Mouse (Mus musculus) left cerebral cortex, adult 18-20 months (tissue): ENCODE measurements around the gene Zfp646. TPM values are rescaled to one million over a fixed set of nuclear protein-coding genes. Genes with fewer than 3 reads are reported as not detected.
A peak's percentile ranks its signal among the peaks of the same experiment; 100 is the strongest.
"Not testable (repeated sequence)": the region's sequence is repeated elsewhere in the genome, so short reads cannot be mapped to it uniquely, and the experiment has no call there.

ENCODE experiments used
- DNase-seq, 2 experiments: peaks; one replicate each; pipeline ENCODE4 v3.0.0; 2021 to 2022; ENCODE audit warnings: low spot score in 2 of 2, mixed read lengths in 1 of 2
- long read RNA-seq, 2 experiments: library from polyadenylated mRNA; stranded (forward); transcript quantifications; one replicate each; pipeline ENCODE4 v2.0.0; 2021
- total RNA-seq, 2 experiments: library from RNA; stranded (reverse); gene quantifications; 2 replicates each; pipeline ENCODE4 v1.2.3; 2021

Gene Zfp646
- 10 to 100 TPM; 31.0 TPM for total RNA-seq
- long read RNA-seq, experiment 1, partial matches to known transcripts, result 5 of 5 reads
- long read RNA-seq, experiment 1, other reads (novel, unspliced or antisense), result 0 of 5 reads
- long read RNA-seq, experiment 2, full-length matches to known transcripts, result 3 of 5 reads
- long read RNA-seq, experiment 2, partial matches to known transcripts, result 1 of 5 reads
- long read RNA-seq, experiment 2, other reads (novel, unspliced or antisense), result 1 of 5 reads

DNA sequence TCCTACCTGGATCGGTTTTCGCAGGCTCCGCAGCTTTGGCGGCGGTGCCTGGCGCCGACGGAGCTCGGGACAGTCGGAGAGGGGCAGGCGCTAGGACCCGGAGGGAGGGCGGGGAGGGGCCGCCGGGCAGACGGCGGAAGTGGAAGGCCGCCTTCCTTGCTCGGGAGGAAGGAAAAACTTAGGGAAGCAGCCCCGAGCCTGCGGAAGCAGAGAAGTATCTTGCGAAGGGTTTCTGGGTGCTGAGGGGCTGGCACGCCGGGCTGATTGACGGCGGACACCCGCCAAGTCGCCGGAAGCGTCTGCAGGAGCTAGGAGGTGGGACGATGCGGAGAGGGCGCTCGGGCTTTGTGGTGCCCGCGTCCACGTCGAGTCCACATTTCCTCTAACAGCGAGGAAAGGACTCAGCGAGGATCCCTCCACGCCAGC, at the start of gene Zfp646:
Gene Zfp646 (plus strand): TSS at position 181 of the 426 bp plus-strand sequence.
- peak; percentile 65 to 73 for DNase-seq

GRCm38 (mm10) chr7:127835550-127835949, 40.5 kb upstream of the Zfp646 start:
- DNase-seq, result no peak

GRCm38 (mm10) chr7:127837473-127837872, 38.5 kb upstream of the Zfp646 start:
- no peak for DNase-seq

DNA sequence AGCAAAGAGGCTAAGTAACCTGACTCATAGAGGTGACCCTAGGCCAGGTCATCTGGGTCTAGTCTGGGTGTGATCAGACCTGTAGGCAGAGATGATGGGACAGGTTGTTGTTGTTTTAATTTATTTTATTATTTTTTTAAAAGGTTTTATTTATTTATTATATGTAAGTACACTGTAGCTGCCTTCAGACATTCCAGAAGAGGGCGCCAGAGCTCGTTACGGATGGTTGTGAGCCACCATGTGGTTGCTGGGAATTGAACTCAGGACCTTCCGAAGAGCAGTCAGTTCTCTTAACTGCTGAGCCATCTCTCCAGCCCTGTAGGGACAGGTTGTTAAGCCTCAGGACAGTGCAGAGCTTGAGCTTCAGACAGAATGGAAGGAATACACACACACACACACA, 38.1 kb upstream of the Zfp646 start:
- DNase-seq, result not testable (repeated sequence)

- not testable (repeated sequence) for DNase-seq
Observed at GRCm38 (mm10) chr7:127840031-127840430, 36.0 kb upstream of the Zfp646 start.

DNA sequence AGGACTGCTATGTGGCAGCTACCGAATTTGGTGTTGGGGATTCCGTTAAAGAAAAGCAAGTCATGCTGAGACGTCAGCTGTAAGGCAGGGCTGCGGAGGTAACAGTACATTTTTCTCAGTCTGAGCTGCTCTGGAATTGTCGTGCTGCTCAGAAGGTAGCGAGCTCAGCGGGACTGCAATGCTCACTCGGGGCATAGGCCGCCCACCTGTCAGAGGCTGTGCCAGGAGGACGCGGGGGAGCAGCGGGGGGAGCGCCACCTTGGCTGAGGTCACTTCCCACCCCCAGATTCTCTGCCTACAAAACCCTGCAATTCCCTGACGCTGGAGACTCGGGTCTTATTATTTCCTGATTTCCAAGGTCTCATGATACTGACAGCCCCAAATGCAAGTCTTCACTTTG, 35.1 kb upstream of the Zfp646 start:
- peak; percentile 69 to 79 for DNase-seq

DNA sequence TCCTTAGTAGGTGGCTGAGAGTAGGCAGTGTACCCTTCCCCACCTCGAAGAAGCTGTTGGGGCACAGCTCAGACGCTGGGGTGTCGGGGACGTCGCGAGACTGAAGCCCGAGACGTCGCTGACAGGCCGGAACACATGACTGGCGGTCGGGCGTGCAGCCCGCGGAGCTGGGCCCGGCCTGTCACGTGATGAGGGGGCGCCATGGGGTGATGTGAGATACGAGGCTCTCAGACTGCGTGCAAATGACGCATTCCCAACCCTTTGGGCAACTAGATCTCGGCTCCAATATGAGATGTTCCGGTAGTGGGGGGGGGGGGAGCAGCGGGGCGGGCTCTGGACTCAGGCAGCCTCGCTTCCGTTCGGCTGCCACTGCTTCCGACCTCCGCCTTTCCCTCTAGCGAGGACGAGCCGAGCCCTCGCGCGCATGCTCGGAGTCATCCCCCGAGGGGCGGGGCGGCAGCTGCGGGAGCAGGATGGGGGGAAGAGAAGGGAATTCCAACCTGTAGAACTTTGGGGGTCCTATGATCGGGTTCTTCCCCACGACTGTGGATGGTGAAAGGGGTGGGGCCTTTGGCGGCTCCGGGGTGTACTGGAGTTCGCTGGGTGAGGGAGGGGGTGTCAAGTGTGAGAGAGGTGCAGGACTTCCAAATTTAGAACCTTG, 34.6 kb upstream of the Zfp646 start:
- peak; percentile 96 to 97 for DNase-seq

DNA sequence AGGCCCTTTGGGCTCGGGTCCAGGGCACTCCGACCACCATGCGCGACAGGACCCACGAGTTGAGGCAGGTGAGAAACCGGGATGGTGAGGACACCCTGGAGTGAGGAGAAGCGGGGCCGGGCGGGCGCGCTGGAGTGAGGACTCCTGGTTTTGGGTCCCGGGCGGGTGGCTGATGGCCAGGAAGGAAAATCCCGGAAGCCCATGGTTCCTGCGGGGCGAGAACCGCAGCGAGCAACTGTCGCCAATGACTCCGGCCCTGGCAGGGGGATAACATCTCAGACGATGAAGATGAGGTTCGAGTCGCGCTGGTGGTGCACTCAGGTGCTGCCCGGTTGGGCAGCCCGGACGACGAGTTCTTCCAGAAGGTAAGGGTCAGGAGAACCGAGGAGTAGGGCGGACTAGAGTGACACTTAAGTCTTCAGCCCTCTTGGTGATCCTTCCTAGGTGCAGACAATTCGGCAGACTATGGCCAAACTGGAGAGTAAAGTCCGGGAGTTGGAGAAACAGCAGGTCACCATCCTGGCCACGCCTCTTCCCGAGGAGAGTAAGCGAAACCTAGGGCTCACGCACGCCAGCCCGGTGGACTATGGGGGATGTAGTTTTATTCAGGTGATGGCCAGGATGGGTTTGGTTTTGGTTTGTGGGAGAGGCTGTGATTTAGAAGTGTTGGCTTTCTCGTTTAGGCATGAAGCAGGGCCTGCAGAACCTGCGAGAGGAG, 33.9 kb upstream of the Zfp646 start:
- DNase-seq, result peak; percentile 76 to 85

- DNase-seq, result no peak
Observed at GRCm38 (mm10) chr7:127849973-127850875, 25.8 kb upstream of the Zfp646 start.

- DNase-seq, result no peak
Observed at GRCm38 (mm10) chr7:127850906-127851305, 25.1 kb upstream of the Zfp646 start.

GRCm38 (mm10) chr7:127858258-127858657, 17.8 kb upstream of the Zfp646 start:
- DNase-seq, result no peak

DNA sequence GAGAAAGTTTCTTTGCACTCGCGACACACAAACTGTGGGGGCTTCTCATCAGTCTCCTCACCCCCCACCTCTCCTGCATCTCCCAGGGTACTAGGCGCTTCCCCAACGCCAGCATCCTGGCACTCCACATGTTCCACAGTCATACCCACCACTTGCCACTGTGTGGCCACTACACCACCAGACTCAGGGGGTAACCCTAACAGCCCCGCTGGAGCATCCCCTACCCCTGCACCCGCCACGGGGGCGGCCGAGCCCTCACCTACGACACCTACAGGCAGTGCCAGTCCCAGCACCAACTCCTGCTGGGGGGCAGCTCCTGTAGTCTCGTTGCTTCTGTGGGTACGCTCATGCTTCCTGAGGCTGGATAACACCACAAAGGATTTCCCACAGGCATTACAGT, 9.6 kb upstream of the Zfp646 start:
- DNase-seq, result no peak

GRCm38 (mm10) chr7:127867641-127868040, 8.4 kb upstream of the Zfp646 start:
- DNase-seq, result no peak

- peak; percentile 21 to 40 for DNase-seq
Observed at GRCm38 (mm10) chr7:127869149-127869810, 6.7 kb upstream of the Zfp646 start.

- DNase-seq, result no peak
Observed at GRCm38 (mm10) chr7:127870136-127870821, 5.7 kb upstream of the Zfp646 start.

DNA sequence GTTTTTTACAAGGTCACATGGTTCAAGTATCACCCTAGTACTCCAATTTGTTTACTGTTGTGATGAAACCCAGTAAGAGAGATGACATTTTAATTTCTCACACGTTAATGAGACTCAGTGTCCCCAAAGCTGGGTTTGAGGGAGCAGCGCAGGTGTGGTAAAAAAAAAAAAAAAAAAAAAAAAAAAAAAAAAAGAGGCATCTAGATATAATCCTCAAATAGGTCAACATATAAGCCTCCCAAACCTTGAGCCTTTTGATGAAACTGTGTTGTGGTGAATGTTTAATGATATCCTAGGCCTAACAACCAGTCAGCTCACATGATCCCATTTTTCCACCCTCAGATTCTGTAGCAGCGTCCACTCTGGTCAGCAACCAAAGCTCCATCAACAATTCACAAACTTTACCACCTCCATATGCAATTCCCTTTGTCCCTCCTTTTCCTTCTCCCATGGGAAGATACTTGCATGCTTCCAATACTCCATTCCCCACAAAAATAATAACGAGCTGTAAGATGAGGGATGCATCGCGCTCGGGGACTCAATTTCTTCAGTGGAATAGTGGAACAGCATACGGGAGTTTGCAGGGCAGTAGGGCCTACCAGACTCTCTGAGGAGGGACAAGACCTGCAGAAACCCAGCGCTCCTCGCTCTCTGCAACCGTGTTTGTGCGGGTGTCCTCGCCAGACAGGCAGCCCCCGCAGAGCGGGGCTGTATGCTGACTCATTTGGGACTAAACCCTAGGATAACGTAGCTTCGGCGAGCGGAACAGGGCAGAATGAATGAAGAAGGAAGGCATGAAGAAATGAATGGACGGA, 1.0 kb upstream of the Zfp646 start:
- DNase-seq, result no peak

- DNase-seq, result peak; percentile 95 to 96
Observed at GRCm38 (mm10) chr7:127875627-127876001, 407 bp upstream of the Zfp646 start.

DNA sequence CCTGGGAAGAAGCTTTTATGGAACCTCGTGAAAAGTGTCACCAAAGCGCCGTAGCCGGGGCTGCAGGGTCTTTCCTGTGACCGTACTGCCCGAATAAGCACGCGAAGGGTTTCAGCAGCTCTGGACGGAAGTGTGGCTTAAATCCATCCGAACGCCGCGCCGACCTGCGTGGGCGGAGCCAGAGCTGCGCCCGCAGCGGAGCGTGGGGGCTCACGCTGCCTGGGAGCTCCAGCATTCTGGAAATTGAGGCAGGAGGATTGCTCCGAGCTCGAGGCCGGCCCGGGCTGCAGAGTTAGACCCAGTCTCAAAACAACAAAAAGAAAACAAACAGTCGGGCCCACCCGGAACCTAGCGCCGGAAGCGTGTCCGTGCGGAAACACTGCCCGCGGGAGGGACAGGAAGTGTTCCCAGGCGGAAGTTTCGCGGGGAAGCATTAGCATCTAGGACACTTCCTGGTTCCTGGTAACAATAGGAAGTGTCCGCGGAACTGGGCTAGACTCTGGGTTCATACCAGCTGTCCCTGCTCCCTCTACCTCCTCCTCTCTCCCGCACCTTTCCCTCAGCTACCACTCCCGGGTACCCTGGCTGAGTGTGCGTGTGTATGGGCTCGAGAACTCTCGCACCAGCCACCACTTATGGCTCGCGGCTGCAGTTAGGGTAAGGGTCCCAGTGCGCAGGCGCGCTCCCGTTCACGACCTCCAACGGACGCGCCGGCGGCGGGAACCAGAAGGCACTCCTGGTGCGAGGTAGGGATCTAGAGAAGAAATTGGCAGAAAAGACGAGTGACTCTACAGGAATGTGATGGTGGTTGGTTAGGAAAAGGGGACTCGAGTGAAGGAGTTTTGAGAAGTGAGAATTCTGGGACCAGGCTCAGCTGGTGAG, 687 bp downstream of the Zfp646 start, which contains the start of gene Zfp668:
Gene Zfp668 (minus strand): TSS at position 362 of the 882 bp plus-strand sequence.
- peak; percentile 88 to 92 for DNase-seq
